Mouse (Mus musculus): ENCODE data around the gene Nup160.

The Nup160 gene

DNA sequence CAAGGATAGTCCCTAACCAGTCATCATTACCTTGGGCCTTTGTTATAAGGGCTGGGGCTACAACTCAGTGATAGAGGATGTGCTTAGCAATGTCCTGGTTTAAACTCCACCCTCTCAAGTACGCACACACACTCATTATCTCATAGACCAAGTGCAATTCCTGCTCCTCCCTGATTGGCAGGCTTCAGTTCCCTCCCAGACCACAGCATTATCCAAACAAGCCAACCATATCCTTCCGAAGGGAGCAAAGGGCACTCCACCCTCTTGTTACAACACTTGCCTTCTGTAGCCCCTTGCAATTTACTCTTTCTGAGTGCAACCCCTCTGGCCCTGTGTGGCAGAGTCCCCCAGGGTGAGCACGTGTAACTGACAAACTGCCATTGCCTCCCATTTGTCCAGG lies 15.6 kb upstream of the Nup160 start:
- DNase-seq (ENCODE audit: low spot score in 2 of 2) = peak in 1 of 2 experiments; percentile 66

DNA sequence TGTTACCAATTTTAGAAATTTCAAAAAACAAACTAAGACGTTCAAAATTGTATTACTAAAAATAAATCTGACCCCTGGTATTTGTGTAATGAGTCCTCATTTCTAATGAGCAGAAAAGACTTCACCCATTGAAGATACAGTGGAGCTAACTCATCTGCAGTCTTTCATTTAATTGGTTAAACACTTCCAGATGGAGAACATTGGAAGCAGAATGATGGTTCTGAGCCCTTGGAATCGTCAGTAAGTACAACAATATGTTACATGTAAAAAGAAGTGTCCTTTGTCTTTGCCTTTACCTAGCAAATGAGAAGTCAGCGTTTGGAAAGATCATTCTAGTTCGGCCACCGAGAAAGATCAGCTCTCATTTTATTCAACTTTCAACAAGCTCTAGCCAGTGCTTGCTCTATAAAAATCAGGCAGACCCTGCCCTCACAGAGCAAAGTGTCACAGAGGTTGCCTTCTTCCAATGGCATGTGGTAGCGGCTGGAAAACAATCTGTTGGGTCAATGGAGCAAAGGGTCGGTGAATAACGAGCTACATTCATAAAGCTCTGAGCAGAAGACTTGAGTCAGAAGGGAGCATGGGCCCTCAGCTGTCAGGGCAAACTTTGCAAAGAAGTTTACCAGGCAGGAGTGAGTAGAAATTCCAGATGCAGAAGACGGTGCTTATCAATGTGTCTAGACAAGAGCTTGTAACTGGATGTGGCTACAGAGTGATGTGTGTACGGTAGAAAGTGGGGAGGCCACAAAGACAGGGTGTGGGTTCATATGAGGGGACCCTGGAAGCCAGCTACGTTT lies 10.2 kb upstream of the Nup160 start:
- no peak for DNase-seq (ENCODE audit: low spot score in 2 of 2)

- peak; percentile 82 to 83 for DNase-seq (ENCODE audit: low spot score in 2 of 2)
Measured at GRCm38 (mm10) chr2:90667388-90668265, 9.4 kb upstream of the Nup160 start.

DNA sequence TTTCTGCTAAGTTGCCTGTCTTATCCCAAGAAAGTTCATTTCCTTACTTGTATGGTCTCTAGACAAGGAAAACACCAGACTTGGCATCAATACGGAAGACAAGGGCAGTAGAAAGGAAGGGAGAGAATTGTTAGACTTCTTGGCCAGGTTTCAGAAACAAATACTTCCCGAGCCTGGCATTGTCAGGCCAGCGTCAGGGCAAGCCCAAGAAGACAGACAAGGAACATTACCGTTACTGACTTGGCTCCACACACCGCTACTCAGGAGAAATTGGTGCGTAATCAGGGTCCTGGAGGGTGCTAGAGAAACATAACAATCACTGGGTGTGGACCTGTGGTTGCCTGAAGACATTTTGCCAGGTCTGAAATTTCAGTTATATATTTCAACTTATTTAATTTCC lies 6.7 kb upstream of the Nup160 start:
- no peak for DNase-seq (ENCODE audit: low spot score in 2 of 2)

- peak; percentile 74 to 82 for DNase-seq (ENCODE audit: low spot score in 2 of 2)
Measured at GRCm38 (mm10) chr2:90673339-90673738, 3.7 kb upstream of the Nup160 start.

DNA sequence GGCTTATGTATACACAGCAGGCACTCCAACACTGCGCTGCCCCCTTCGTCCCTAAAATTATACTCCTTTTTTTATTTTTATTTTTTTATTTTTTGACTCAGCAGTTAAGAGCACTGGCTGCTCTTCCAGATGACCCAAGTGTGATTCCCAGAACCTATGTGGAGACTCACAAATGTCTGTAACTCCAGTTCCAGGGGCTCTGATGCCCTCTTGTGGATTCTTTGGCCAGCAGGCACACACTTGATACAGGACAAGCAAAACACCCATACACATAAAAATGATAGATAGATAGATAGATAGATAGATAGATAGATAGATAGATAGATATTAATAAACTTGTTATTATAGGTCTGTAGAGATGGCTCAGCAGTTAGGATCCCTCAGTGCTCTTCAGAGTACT lies 2.5 kb upstream of the Nup160 start:
- peak; percentile 28 to 44 for DNase-seq (ENCODE audit: low spot score in 2 of 2)

DNA sequence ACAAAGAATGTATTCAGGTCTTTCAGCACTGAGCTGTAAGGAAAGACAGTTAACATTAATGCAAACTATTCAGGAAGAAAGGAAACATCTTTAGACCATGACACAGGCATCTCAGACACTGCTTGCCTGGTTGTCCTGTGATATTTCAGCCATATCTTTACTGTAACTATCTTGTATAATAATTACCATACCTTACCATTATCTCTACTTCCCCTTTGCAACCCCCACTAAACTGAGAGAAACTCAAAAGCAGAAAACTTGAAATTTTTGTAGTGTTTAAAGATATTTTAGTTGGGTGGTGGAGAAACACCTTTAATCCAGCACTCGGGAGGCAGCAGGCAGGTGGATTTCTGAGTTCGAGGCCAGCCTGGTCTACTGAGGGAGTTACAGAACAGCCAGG lies 1.5 kb upstream of the Nup160 start:
- no peak for DNase-seq (ENCODE audit: low spot score in 2 of 2)

GRCm38 (mm10) chr2:90678256-90679060 lies 1.4 kb downstream of the Nup160 start:
- peak; percentile 17 to 36 for DNase-seq (ENCODE audit: low spot score in 2 of 2)

- DNase-seq (ENCODE audit: low spot score in 2 of 2) = peak; percentile 90 to 93
Measured at GRCm38 (mm10) chr2:90679061-90679810, 2.2 kb downstream of the Nup160 start.

DNA sequence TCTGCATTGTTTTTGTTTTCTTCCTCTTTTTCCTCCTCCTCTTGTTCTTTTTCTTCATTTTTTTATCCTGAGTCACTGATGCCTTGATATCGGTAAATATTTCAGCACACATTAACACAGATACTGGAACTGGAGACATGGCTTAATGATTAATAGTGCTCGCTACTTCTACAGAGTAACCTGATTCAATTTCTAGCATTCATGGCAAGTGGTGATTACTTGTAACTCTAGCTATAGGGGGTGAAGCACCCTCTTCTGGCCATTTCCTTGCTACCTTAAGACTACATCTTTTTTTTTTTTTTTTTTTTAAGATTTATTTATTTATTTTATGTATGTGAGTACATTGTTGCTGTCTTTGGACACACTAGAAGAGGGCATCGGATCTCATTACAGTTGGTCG lies 23.9 kb downstream of the Nup160 start:
- DNase-seq (ENCODE audit: low spot score in 2 of 2) = no peak

DNA sequence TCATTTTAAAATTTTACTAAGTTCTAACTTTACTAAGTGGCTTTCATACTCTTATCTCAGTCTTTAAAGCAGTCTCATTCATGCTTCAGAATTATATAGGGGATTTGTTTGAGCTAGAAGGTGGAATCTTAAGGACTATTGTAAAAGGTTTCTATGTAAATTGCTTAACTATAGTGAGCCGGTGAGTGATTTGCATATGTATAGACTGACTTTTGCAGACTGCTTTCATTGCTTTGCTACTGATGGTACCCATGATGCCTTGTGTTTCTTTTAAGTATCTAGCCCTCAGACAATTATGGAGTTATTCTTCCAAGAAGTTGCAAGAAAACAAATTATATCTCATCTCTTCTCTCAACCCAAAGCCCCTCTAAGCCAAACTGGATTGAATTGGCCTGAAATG lies 31.5 kb downstream of the Nup160 start:
- no peak for DNase-seq (ENCODE audit: low spot score in 2 of 2)

- DNase-seq (ENCODE audit: low spot score in 2 of 2) = peak; percentile 12 to 41
Measured at GRCm38 (mm10) chr2:90715555-90716092, 38.6 kb downstream of the Nup160 start.

GRCm38 (mm10) chr2:90717366-90717765 lies 40.4 kb downstream of the Nup160 start:
- no peak for DNase-seq (ENCODE audit: low spot score in 2 of 2)

DNA sequence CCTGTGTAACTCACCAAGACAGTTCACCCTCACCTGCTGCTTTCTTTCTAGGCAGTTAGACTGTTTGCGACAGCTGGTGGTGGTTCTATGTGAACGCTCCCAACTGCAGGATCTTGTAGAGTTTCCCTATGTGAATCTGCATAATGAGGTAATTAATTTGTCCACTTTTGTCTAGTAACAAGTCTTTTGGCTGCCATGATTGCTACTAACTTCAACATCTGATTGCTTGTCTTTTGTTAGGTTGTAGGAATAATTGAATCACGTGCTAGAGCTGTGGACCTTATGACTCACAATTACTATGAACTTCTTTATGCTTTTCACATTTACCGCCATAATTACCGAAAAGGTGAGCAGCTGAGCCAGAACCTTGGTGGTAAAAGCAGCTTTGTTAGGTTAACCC lies 40.9 kb downstream of the Nup160 start:
- DNase-seq (ENCODE audit: low spot score in 2 of 2) = no peak

DNA sequence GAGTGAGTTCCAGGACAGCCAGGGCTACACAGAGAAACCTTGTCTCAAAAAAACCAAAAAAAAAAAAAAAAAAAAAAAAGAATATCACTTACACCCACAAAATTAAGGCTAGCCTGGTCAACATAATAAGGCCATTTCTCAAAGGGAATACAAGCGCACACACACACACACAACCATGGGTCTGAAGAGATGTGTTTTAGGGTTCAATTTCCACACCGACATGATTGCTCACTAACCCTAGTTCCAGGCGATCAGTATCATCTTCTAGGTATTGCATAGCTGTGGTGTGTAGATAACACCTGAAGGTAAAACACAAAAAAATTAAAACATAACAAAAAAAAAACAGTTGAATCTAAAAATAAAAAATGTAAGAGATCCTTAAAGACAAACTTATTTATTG lies 49.8 kb downstream of the Nup160 start:
- no peak for DNase-seq (ENCODE audit: low spot score in 2 of 2)

DNA sequence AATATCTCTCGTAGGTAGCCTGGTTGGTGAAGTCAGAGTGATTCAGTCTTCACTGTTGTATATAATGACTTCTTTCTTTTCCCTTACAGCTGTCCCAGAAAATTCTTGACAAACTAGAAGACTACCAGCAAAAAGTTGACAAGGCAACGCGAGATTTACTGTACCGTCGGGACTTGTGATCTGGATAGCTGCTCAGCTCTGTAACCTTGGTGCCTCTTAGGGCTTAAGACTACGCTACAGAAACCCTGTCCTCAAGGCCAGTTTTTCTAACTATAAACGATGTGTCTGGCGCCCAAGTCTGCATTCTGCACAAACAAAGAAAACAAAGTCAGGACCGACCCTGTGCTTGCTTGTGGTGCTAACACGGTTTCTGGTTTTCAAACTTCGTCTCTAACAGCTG lies 58.3 kb downstream of the Nup160 start:
- DNase-seq (ENCODE audit: low spot score in 2 of 2) = no peak

DNA sequence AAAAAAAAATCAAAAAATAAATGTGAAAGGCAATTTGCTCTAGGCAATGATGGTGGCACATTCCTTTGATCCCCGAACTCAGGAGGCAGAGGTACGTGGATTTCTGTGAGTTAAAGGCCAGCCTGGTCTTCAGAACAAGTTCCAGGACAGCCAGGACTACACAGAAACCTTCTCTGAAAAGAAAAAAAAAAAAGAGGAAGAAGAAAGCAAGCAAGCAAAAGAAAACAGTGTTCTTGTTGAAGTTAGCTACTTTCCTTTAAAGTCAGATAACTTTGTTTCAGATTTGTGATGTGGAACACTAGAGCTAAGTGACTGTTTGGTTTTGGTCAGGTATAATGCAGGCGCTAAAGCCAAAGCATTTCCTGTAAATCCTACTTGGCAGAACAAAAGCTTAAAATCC lies 61.8 kb downstream of the Nup160 start:
- DNase-seq (ENCODE audit: low spot score in 2 of 2) = no peak

DNA sequence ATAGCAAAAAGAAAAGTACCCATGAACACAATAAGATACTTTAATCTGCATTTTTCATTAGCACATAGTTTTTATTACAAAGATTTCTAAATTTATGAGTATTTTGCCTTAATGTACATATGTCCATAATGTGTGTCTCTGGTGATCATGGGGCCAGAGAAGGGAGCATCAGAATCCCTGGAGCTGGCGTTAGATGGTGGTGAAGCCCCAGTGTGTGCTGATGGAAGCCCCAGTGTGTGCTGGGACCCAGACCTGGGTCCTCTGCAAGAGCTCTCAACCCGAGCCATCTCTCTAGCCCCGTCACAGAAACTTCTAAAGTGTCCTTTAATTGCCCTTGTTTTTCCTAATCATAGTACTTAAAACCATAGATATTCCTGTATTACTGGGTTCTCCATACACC lies 62.3 kb downstream of the Nup160 start:
- DNase-seq (ENCODE audit: low spot score in 2 of 2) = no peak

GRCm38 (mm10) chr2:90739921-90740320 lies 62.9 kb downstream of the Nup160 start:
- DNase-seq (ENCODE audit: low spot score in 2 of 2) = no peak

- peak in 1 of 2 experiments; percentile 5 for DNase-seq (ENCODE audit: low spot score in 2 of 2)
Measured at GRCm38 (mm10) chr2:90744285-90745052, 67.5 kb downstream of the Nup160 start.
